Mouse (Mus musculus) kidney, adult 2 months (tissue): ENCODE measurements around the gene Hspa1a. TPM values are rescaled to one million over a fixed set of nuclear protein-coding genes. Genes with fewer than 3 reads are reported as not detected.
"Not testable (repeated sequence)": the region's sequence is repeated elsewhere in the genome, so short reads cannot be mapped to it uniquely, and the experiment has no call there.

Experiments
- DNase-seq: peaks from one replicate; pipeline ENCODE4 v3.0.0; 2021
- H3K27ac ChIP-seq: fragments of 200-500 bp; 2 replicates; pipeline ENCODE4 v1.5.1; 2012; ENCODE audit warnings: low read depth, low read length, control low read depth, inconsistent platforms; ENCODE audit not compliant: insufficient read depth
- H3K27me3 ChIP-seq: fragments of 200-500 bp; replicated peaks from 2 replicates; pipeline ENCODE4 v1.6.1; 2012; ENCODE audit warnings: mild to moderate bottlenecking, moderate library complexity, low read length, inconsistent platforms; ENCODE audit not compliant: control insufficient read depth, insufficient read depth
- H3K36me3 ChIP-seq: fragments of 200-500 bp; 2 replicates; pipeline ENCODE4 v1.6.1; 2012; ENCODE audit warnings: mild to moderate bottlenecking, moderate library complexity, low read length, inconsistent platforms; ENCODE audit not compliant: control insufficient read depth, insufficient read depth
- H3K4me1 ChIP-seq: fragments of 200-500 bp; 2 replicates; pipeline ENCODE4 v1.6.1; 2011; ENCODE audit warnings: low read length; ENCODE audit not compliant: control insufficient read depth, insufficient read depth
- H3K4me3 ChIP-seq: fragments of 200-500 bp; 2 replicates; pipeline ENCODE4 v1.5.1; 2011; ENCODE audit warnings: mild to moderate bottlenecking, low read depth, low read length, control low read depth; ENCODE audit not compliant: insufficient read depth
- CTCF ChIP-seq: fragments of 200-500 bp; conservative IDR thresholded peaks from 2 replicates; pipeline ENCODE4 v1.5.1; 2011; ENCODE audit warnings: low read depth, mild to moderate bottlenecking, control low read depth, low read length, moderate library complexity, mixed read lengths; ENCODE audit not compliant: insufficient read depth, insufficient read length
- POLR2A ChIP-seq: fragments of 200-500 bp; IDR thresholded peaks from one replicate; pipeline ENCODE4 v1.6.1; 2011; ENCODE audit warnings: low read depth, low read length, control low read depth
- WGBS: fragments of 180-500 bp; shearing (Covaris S2); methylation state at CpG from one replicate; pipeline ENCODE4 v1.1.7; 2018; 5-methylcytosine and 5-hydroxymethylcytosine counted together
- polyA plus RNA-seq: library from polyadenylated mRNA; depleted of rRNA; stranded (reverse); fragments of >200 nt; gene quantifications from 2 replicates; pipeline ENCODE4 v1.2.3, GENCODE M21; 2012

Gene Hspa1a
- polyA plus RNA-seq, 1 experiment, result 23.4 TPM

- no peaks in the 10 kb centered on the region for H3K27me3 ChIP-seq
- H3K27ac ChIP-seq, result no peak overlapping the region
- peaks cover 15% of the 10 kb centered on the region; the same call in 1 of the 2 replicates for H3K4me1 ChIP-seq
- TF ChIP-seq POLR2A, result no peak
- no peak for TF ChIP-seq CTCF
- DNase-seq, result no peak
- WGBS, result under 1% methylated on average over 15 of the region's 15 CpGs
- H3K36me3 ChIP-seq, result no peaks in the 10 kb centered on the region
- H3K4me3 ChIP-seq, result peak overlapping the region; percentile 81
These were observed 10.4 kb upstream of the Hspa1a start for GRCm38 (mm10) chr17:34982328-34982727.

DNA sequence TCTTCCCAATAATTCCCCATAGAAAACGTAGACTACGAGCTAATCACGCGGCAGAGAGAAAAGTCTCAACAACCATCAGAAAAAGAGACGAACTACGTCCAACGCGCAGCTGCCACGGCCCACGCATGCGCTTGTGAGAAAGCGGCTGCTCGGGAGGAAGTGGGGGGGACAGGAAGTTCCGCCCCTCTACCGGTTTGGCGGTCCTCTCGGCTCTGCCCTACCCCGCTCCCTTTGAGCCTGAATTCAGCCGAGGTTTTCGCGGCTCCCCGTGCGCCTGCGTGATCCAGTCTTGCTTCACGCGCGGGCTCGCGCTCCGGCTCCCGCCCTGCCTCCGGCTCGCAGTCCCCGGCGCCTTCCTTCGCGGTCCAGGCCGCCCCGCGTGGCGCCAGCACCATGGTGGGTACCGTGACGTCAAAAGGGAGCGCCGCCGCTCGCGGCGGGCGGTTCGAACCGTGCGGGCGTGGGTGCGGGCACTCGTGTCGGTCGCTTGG, 9.8 kb upstream of the Hspa1a start, which contains the start of gene Lsm2:
Gene Lsm2 (plus strand): TSS at position 173 of the 491 bp plus-strand sequence.
- WGBS, result under 1% methylated on average over 58 of the region's 58 CpGs
- peak; percentile 96 for DNase-seq
- no peaks in the 10 kb centered on the region for H3K27me3 ChIP-seq
- peak within 1 kb of the TSS; percentile 81 for H3K4me3 ChIP-seq
- H3K36me3 ChIP-seq, result no peaks in the 10 kb centered on the region
- TF ChIP-seq POLR2A (peak; percentile 86), CTCF (no peak)
- peak within 1 kb of the TSS; percentile 93 for H3K27ac ChIP-seq
- peaks cover 15% of the 10 kb centered on the region; the same call in 1 of the 2 replicates for H3K4me1 ChIP-seq

GRCm38 (mm10) chr17:34980655-34981054, 8.7 kb upstream of the Hspa1a start:
- Histone ChIP-seq H3K27ac (peak overlapping the region; percentile 65), H3K4me1 (peaks cover 20% of the 10 kb centered on the region; the same call in 1 of the 2 replicates), H3K36me3 (no peaks in the 10 kb centered on the region), H3K4me3 (peak overlapping the region; percentile 34; the same call in 1 of the 2 replicates), H3K27me3 (no peaks in the 10 kb centered on the region)
- TF ChIP-seq POLR2A (no peak), CTCF (peak; percentile 40)
- peak; percentile 86 for DNase-seq
- WGBS, result 5% methylated on average over 2 of the region's 2 CpGs

DNA sequence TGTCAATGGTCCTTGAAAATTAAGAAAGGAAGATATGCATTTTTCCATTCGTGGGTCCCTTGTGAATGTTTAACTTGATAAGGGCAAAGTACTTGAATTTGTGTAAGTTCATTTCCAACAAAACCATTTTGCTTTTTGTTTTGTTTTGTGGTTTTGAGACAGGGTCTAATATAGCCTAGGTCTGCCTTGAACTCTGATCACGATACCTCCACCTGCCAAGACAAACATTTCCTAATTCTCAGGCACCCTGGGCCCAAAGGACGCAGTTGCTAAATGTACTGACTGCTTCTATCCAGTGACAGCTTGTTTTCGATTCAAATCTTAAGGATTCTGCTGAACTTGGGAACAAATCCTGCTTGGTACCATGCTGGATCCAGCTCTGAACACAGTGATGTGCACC, 7.7 kb upstream of the Hspa1a start:
- no peaks in the 10 kb centered on the region for H3K27me3 ChIP-seq

DNA sequence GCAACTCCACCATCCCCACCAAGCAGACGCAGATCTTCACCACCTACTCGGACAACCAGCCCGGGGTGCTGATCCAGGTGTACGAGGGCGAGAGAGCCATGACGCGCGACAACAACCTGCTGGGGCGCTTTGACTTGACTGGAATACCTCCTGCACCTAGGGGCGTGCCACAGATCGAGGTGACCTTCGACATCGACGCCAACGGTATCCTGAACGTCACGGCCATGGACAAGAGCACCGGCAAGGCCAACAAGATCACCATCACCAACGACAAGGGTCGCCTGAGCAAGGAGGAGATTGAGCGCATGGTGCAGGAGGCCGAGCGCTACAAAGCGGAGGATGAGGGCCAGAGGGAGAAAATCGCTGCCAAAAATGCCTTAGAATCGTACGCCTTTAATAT, 6.3 kb upstream of the Hspa1a start:
- WGBS, result 86% methylated on average over 27 of the region's 27 CpGs
- no peak for TF ChIP-seq CTCF
- no peak for TF ChIP-seq POLR2A

More for the DNA sequence above, 7.7 kb upstream of the Hspa1a start:
- no peak overlapping the region for H3K4me3 ChIP-seq
- DNase-seq, result peak; percentile 57
- peaks cover 22% of the 10 kb centered on the region; the same call in 1 of the 2 replicates for H3K4me1 ChIP-seq
- H3K36me3 ChIP-seq, result no peaks in the 10 kb centered on the region
- TF ChIP-seq CTCF, result no peak
- TF ChIP-seq POLR2A, result no peak
- WGBS, result 59% methylated on average over 4 of the region's 4 CpGs
- peak overlapping the region; percentile 85 for H3K27ac ChIP-seq

DNA sequence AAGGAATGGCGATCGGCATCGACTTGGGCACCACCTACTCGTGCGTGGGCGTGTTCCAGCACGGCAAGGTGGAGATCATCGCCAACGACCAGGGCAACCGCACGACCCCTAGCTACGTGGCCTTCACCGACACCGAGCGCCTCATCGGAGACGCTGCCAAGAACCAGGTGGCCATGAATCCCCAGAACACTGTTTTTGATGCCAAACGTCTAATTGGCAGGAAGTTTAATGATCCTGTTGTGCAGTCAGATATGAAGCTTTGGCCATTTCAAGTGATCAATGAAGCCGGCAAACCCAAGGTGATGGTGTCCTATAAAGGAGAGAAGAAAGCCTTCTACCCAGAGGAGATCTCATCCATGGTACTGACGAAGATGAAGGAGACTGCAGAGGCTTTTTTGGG, 5.0 kb upstream of the Hspa1a start:
- TF ChIP-seq POLR2A (no peak), CTCF (no peak)
- no peak for DNase-seq
- H3K36me3 ChIP-seq, result no peaks in the 10 kb centered on the region
- no peak overlapping the region for H3K4me3 ChIP-seq
- no peak overlapping the region for H3K27ac ChIP-seq
- H3K4me1 ChIP-seq, result peaks cover 18% of the 10 kb centered on the region; the same call in 1 of the 2 replicates
- 93% methylated on average over 20 of the region's 20 CpGs for WGBS
- H3K27me3 ChIP-seq, result no peaks in the 10 kb centered on the region

More for the DNA sequence above, 6.3 kb upstream of the Hspa1a start:
- Histone ChIP-seq H3K4me1 (peaks cover 22% of the 10 kb centered on the region; the same call in 1 of the 2 replicates), H3K4me3 (no peak overlapping the region), H3K27ac (no peak overlapping the region), H3K36me3 (no peaks in the 10 kb centered on the region), H3K27me3 (no peaks in the 10 kb centered on the region)
- DNase-seq, result no peak

- H3K27me3 ChIP-seq, result no peaks in the 10 kb centered on the region
- H3K36me3 ChIP-seq, result no peaks in the 10 kb centered on the region
- 67% methylated on average over 3 of the region's 3 CpGs for WGBS
- no peak overlapping the region for H3K4me3 ChIP-seq
- peak overlapping the region; percentile 40; the same call in 1 of the 2 replicates for H3K27ac ChIP-seq
- peaks cover 16% of the 10 kb centered on the region; the same call in 1 of the 2 replicates for H3K4me1 ChIP-seq
- no peak for DNase-seq
- TF ChIP-seq POLR2A, result no peak
These were observed 3.9 kb upstream of the Hspa1a start for GRCm38 (mm10) chr17:34975581-34976492.

- WGBS, result under 1% methylated on average over 27 of the region's 43 CpGs
These were observed 275 bp downstream of the Hspa1a start for GRCm38 (mm10) chr17:34971694-34972068.

DNA sequence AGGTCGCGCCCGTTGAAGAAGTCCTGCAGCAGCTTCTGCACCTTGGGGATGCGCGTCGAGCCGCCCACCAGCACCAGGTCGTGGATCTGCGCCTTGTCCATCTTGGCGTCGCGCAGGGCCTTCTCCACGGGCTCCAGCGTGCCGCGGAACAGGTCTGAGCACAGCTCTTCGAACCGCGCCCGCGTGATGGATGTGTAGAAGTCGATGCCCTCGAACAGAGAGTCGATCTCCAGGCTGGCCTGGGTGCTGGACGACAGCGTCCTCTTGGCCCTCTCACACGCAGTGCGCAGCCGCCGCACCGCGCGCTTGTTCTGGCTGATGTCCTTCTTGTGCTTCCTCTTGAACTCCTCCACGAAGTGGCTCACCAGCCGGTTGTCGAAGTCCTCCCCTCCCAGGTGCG, 1.1 kb downstream of the Hspa1a start:
- not testable (repeated sequence) for H3K36me3 ChIP-seq, H3K27ac ChIP-seq, H3K4me3 ChIP-seq, H3K4me1 ChIP-seq, H3K27me3 ChIP-seq, DNase-seq
- WGBS, result 35% methylated on average over 25 of the region's 37 CpGs

More at GRCm38 (mm10) chr17:34971694-34972068, 275 bp downstream of the Hspa1a start:
- H3K27me3 ChIP-seq, H3K27ac ChIP-seq, H3K36me3 ChIP-seq, DNase-seq, H3K4me1 ChIP-seq: not testable (repeated sequence)
- H3K4me3 ChIP-seq, result peak overlapping the region; percentile 21; the same call in 1 of the 2 replicates

GRCm38 (mm10) chr17:34969822-34970221, 2.1 kb downstream of the Hspa1a start, which contains the start of gene Gm20481:
Gene Gm20481, plus strand, starts transcription at chr17:34969912.
- not testable (repeated sequence) for H3K4me3 ChIP-seq, H3K36me3 ChIP-seq, H3K27ac ChIP-seq, H3K27me3 ChIP-seq, DNase-seq, H3K4me1 ChIP-seq
- 68% methylated on average over 9 of the region's 11 CpGs for WGBS
